Mouse (Mus musculus): ENCODE results near the gene Slc22a1. TPM values are rescaled to one million over a fixed set of nuclear protein-coding genes. Genes with fewer than 3 reads are reported as not detected.

Slc22a1 gene
- not detected for total RNA-seq (2021)
- long read RNA-seq, experiment 1, partial matches to known transcripts: 0 of 1 reads
- long read RNA-seq, experiment 1, other reads (novel, unspliced or antisense): 1 of 1 reads
- long read RNA-seq, experiment 2: 0 reads

DNA sequence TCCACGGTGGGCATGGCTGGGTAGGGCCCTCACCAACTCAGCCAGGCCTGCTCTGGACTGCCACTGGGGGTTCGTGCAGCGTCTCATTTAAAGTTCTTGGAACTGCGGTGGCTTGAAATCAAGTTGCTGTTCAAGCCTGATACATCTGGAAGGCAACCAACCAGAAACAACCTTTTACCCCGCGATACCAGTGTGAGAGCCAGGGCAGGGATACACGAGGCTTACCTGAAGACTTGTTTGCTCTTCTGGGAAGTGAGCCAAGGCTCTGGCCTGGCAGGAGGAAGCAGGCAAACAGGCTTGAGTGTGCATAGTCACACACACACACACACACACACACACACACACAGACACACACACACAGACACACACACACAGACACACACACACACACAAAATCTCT lies at the start of gene Slc22a1:
Gene Slc22a1, minus strand, starts transcription at position 184 of the 400 bp plus-strand sequence.
- DNase-seq: no peak

DNA sequence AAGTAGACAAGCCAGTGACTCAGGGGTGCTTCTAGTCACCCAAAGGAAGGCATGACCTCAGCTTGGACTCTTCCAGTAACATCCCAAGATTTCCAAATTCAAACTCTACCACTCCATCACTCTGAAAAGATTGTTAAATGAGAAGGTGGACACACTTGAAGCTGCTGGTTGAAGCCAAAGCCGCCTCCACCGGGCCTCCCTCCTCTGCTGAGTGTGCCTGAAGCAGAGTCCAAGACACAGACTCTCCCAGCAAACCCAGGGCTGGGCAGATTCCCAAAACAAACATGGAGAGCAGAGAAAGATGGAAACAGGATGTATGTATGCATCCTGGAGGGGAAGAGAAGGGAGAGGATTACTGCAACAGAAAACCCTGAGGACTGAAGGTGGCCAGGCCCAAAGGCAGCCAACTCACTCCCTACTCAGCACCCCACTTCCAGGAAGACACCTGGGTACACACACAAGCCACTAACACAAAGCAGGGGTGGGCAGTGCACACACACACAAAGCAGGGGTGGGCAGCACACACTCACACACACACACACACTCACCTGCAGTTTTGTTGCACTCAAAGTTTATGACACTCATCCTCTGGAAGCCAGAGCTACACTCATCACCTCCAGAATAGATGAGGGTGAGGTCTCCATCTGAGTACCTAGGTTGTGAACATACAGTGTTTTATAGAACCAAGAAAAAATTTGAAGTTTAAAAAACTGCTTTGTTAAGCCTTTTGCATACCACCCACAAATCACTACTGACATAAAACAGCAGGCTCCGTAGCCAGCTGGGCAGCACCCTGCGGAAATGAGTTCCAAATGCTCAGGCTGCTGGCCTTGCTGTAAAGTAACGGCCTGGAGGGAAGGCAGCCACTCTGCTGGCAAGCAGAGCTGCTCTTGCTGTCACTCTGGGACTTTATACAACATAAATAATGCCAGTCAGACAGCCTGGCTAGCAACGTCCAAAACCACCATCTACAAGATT lies 49.4 kb upstream of the Slc22a1 start:
- peak; percentile 62 for DNase-seq

DNA sequence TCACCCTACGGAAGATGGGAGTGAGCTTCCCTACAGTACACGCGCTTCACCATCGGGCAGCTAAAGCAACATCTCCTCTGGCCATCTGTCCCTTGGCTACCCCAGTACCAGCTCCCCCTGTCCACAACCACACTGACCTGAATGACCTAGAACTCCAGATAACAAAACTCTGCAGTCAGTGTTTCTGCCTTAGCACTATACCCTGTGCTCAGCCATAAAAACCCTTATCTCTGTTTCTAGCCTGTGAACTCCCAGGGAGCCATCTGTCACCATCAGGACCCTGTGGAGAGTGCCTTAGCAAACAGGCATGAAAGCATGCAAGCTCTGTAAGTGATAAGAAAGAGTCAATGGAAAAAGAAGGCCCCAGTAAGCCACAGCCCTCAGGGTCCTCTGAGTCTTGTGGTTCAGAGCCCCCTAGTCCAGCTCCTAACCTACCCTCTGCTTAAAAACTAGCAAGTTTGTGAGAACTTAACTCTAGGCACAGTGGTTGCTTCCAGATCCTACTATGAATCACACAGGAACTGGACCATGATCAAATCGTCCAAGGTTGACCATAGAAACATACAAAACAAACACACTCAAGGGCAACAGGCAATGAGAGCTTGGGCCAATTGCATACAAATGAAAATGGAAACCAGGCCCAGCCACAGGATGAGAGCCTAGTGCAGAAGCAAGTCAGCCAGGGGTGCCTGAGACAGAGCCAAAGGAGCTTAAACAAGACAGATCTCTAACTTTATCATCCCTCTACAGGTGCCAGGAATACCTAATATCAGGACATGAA lies 48.5 kb upstream of the Slc22a1 start:
- peak; percentile 31 for DNase-seq

DNA sequence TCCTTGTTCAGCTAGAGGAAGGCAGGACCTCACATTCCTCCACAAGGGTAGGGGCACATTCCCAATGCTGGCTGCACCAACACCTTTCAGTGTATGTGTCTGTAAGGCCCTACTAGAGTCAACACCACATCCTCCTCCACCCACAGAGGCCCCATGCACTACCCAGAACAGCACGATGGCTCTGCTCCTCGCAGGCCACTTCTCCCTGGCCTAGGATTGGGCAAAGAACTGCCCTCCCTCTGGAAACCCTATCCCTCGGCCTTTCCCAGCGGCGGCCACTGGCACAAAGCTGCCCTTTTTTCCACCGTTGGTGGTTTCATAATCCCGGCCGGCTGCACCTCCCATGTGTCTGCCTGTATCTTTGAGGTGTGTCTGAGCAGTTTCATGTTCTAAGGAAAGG lies 47.0 kb upstream of the Slc22a1 start:
- peak; percentile 78 for DNase-seq

DNA sequence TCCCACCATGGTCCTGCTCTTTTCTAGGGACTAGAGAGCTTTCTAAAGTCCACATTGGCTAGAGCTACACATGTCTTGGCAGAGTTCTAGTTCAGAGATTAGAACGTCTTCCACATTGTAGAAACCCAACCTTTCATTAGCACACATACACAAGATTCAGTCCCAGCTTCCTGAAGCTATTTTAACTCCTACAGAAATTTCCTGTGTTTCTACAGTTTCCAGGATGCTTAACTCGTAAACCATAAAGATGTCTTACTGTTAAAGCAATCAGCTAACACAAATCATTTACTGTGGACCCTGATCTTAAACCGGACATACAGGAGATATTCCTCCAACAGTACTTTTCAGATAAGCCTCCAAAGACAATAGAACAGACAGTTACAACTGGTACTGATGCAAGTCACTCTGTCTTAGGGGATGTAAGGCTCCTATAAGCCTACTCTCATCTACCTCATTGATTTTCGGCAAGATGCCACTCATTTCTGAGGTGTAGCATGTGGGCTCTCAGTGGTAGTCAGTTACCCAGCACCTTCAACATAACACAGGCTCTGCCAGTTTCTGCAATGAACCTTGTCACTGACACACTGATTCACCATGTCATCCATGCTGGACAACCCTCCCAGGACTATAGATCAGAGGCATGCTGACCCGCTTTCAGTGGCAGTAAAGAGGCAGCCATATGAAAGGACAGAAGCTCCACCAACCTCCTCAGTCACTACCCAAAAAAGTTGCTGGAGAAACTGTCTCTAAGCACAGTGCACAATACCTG lies 45.7 kb upstream of the Slc22a1 start:
- DNase-seq: no peak

DNA sequence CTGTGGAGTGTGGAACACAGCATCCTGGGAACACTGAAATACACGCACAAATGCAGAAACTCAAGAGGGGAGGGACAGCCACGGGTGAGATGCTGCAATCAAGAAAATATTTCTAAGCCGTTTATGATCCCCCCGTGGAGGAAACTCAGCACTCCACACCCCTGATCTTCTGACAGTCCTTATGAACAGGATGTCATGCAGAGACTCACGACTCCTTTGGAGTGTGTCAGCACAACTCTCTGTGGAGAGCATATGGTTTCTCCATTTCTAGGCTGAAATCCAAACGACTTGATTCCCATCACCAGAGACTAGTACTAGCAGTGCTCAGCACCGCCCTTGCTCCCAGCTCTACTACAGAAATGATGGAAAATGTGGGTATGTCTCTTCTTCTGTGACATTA lies 42.6 kb upstream of the Slc22a1 start:
- no peak for DNase-seq

DNA sequence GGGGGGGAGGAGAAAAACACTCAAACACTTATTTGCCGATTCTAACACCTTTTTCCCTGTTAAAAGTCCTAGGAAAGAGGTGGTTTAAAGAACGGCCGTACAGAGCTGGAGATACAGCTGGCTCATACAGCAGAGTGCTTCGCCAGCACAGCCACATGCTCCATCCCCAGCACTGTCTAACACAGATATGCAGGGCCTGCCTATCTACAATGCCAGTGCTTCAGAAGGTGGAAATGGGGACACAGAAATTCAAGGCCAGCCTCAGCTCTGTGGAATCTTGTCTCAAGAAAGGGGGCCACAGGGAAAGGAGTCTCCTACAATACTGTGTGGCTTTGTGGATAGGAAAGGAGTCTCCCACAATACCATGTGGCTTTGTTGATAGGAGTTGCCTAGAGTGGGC lies 41.8 kb upstream of the Slc22a1 start:
- no peak for DNase-seq

DNA sequence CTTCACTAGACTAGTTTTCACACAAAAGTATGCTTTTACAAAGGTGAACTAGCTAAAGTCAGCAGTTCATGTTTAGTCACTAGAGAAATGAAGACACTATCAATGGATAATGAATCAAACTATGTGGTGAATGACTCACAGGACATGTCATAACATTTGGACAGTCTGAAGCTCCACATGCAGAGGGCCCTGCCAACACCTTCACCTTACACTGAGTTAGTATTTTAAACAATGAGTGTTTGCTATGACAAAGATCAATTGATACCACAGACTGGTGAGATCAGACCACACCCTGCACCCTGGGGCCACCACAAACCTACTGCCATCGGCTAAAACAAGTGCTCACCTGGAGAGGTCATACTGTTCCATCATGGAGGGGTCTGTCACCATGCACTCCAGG lies 39.4 kb upstream of the Slc22a1 start:
- no peak for DNase-seq

DNA sequence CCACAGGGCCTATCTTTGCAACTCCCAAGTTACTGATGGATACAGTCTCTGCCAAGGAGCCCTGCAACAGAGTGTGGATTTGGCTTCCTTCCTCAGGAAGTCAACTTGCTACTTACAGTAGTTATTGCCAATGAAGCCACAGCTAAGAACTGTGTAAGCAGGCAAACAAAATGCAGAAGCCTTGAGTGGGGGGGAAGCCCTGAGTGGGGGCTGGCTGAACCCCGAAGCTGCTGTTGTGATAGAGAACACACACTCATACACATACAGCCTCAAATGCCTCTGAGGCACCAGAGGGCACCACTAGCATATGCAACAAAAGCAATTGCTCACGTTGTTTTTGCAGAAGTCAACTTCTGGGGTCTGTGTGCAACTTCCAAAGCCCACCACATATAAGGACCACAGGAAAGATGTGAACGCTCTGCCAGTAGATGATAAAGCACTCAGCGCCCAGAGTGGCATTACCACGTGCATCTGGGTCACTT lies 38.5 kb upstream of the Slc22a1 start:
- DNase-seq: no peak

DNA sequence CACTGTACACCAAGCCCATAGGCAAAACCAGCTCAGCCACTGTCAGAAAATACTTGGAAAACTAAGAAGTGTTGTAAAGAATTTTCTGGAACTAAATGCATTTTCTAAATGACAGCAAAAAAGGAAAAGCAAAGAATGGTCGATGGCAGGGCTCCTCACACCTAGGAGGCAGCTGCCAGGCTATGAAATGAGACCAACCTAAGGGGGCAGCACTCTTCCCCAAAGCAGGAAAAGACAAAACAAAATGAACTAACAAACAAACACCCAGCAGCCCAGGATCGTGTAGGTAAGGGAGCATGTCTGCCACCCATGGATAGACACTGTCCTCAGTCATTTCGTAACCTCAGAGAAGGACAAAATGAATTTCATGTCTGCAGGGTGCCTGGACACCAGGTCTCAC lies 37.4 kb upstream of the Slc22a1 start:
- DNase-seq: no peak

DNA sequence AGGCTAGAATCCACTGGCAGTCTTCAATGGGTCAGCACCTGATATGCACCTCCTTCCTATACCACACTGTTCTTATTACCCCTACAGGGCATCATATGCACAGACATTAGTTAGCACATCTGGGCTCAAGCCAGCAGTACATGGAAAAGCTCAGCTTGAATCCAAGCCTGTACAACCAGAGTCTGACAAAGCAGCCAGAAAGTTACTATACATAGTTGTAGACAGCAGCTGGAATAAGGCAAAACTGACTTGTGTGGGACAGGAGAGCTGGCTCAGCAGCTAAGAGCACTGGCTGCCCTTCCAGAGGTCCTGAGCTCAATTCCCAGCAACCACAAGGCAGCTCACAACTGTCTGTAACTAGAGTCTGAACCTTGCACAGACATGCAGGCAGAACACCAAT lies 36.6 kb upstream of the Slc22a1 start:
- no peak for DNase-seq

DNA sequence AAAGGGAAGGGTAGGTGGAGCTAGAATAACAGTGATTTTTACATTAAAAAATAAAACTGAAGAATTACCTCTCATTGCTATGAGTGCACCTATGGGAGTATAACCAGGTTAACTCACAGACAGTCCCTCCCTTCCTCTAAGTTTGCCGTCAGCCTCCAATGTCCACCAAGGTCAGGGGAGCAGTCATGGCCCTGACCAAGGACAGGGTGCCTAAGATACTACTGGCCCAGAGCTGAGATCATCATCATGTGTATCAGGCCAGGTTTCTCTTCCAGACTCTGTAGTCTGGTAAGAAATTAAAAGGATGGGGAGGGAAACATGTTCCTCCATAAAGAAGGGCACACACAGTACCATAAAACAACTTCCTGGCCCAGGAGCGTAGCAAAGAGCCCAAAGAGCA lies 35.3 kb upstream of the Slc22a1 start:
- DNase-seq: no peak

DNA sequence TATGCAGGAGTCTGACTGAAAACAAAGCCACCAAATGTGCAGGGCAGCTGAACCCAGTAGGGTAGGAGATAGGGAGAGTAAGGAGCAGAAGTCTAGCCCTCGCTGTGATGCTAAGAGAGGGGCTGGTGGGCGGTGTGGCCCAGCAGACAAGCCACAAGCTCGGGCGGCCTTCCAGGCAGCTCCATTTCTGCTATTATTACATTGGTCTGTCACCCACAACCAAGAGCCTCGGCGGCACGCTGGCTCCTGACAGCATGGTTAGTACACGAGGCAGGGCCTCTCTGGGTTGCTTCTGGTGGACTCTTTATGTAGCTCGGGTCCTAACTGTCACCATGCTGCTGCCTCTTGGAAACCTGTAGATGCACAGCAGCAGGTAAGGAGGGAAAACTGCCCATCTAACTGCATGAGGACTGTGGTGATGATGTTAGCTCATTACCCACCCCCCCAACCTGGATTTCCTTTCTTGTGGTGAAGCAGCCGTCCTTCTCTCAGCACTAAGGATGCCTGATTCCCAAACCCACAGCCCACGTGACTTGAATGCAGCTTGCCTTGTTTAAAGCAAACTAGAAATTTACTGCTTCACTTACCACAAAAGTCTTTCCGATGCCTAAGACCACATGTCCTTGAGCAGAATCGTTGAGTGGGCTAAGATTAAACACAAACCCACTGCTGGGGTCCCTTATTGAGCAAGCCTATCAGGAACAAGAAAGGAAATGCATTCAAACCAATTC lies 34.6 kb upstream of the Slc22a1 start:
- no peak for DNase-seq

DNA sequence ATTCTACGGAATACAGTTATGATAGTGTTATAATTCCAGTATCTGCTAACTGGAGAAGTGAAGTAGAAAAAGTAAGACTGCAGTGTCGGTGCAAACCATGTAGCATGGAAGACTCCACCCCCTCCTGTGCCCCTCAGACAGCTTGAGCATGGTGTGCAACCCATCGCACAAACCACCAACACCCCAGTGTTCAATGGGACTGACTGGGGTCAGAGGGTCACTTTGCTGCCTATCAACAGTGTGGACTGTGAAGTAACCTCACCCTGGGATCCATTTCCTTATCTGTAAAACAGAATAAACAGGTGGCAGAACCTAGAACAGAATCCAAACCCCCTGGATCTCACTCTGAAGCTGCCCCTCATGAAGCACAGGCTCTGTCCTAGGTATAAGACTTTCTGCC lies 32.8 kb upstream of the Slc22a1 start:
- DNase-seq: no peak

DNA sequence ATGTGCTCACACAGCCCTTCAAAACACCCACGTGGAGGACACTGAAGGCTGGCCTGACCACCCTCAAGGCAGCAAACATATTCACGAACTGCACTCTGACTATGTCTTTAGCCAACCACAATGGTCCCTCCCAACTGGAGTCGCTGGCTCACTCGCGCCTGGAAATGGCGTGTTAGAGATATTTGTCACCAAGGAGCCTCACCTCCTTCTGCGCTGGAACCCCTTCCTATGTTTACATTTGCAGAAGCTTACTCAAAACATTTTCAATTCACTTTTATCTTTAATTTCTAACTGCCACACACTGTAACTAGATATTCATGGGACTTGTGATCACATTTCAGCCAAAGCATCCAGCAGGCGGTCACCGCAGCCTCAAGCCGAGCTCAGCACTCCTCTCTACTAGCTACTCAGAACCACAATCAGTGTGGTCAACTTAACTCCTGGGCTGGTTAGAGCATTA lies 31.0 kb upstream of the Slc22a1 start:
- no peak for DNase-seq

DNA sequence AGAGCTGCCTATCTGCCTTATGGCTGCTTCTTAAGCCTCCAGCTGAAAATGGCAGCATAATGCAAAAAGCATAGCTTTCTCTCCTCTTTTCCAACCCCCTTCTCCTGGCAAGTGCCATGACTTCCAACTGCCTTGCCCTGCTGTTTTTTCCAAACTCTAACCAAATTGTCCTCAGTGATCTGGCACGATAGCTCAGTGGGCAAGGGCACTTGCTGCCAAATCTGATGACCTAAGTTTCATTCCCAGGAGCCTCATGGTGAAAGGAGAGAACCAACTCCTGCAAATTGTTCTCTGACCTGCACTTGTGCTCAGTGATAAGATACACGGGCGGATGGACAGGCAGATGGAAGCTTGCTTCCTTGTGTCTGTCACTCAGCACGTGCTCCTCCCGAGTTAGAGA lies 27.3 kb upstream of the Slc22a1 start:
- no peak for DNase-seq

DNA sequence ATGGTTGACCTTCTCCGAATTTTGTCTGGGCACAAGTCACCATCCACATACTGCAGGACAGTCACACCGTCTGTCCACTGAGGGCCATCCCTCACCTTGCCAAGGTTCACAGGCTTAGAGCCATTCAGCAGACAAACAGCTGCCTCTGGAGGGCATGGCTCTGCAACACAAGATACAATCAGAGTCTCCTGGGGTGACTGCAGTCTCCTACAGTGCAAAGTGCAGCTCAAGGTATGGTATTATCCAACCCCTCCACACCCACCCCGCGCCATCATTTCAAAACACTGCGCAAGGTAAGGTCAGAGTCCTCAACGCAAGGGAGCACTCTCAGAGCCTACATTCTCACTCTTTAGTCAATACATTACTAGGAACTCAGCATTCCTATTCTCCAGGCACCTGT lies 24.7 kb upstream of the Slc22a1 start:
- DNase-seq: no peak

DNA sequence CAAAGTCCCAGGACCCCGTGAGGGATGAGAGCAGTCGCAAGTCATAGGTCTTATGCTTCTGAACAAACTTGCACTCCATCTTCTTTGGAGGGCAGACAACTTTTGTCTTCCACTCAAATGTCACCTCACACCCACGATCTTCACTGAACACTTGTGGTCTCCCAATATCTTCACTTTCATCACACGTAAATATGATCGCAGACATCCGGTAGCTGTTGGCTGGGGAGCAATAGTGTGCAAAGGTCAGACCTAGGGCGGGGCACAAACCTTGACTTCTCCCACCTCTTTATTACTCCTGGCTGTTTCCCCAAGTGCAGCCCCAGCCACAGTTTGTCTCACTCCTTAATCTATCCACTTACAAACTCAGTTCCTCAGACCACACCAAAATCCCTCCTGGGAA lies 16.3 kb upstream of the Slc22a1 start:
- no peak for DNase-seq

DNA sequence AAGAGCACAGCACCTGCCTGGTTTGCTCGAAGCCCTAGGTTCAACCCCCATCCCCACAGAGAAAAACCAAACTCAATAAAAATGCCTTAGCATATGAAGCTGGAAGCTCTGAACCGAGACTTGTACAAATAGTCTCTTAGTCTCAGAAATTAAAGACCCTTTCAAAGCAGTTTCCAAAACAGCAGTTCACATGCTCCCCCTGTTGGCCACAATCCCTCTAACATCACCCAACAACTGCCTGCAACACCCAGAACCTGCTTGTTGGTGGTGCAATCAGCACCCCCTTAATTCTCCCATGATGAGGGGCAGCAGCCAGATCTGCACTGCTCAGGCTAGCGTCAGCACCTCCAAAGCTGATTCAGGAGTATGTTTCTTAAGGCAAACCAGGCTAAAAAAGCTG lies 13.9 kb upstream of the Slc22a1 start:
- no peak for DNase-seq

DNA sequence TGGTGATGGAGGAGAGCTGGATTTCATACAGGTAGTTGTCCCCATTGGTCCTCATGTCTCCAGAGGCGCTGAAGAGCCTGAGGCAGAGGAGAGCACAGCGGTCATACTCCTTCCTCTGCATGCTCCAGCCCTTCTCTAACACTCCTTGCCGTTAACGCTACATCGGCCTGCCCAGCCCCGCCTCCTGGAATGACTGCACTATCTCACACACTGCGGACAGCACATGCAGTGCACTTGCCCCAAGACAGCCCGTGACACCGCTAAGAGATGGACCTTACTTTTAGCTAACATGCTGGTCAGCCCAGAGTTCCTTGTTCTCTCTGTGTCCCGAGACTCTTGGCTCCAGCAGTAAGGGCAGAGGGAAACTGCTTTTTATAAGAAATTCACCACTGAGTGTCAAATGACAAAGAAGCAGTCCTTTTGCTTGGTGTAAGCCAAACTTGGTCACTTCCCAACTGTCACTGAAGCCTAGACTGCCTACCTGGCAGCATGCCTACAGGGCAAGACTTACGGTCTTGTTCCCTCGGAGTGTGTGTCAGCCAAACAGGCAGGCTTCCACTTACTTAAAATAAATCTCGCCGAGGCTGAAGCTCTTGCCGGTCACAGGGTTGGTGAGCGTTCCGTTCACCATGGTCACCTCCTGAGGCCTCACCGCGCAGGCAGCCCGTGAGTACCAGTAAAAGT lies 12.9 kb upstream of the Slc22a1 start:
- peak; percentile 77 for DNase-seq
